Mouse (Mus musculus): ENCODE results near the gene AC124108.1. TPM values are rescaled to one million over a fixed set of nuclear protein-coding genes. Genes with fewer than 3 reads are reported as not detected.

Gene AC124108.1
- total RNA-seq, 4 experiments from 2014 or later: 0.69 to 0.92 (median 0.77) TPM

DNA sequence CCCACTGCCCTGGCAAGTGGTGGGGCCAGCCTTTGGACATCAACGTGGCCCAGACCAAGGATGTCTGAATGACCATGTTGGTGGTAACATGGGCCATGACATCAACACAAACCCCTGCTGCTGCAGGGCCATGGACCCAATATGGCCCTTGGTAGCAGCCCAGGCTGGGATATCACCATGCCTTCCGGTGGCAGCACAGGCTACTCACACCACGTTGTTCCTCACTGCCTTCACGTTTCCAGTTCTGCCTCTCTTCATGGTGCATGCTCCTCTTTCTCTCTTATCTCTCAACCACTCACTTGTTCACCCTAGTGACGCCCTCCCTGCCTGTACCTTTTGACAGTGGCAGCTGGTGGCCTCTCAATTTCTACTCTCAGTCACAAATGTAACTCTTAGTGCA lies 53.8 kb downstream of the AC124108.1 start:
- DNase-seq (ENCODE audit: low spot score in 2 of 2): no peak

DNA sequence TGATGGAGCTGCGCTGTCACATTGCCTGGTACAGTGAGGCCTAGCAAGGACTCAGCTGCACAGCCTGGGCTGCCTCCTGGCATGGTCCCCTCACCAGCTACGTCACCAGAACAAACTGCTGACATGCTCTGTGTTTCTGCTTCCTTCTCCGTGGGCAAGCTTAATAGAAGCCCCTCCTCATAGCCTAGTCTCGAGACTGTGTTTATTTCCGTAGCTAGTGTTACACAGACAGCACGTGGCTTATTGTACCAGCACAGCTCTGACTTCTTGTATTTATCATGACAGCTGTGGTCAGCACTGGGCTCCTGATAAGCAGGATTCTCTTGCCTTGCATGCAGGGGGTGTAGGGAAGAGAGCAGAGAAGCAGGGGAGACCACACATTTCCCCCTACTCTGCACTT lies 54.9 kb downstream of the AC124108.1 start:
- no peak for DNase-seq (ENCODE audit: low spot score in 2 of 2)

DNA sequence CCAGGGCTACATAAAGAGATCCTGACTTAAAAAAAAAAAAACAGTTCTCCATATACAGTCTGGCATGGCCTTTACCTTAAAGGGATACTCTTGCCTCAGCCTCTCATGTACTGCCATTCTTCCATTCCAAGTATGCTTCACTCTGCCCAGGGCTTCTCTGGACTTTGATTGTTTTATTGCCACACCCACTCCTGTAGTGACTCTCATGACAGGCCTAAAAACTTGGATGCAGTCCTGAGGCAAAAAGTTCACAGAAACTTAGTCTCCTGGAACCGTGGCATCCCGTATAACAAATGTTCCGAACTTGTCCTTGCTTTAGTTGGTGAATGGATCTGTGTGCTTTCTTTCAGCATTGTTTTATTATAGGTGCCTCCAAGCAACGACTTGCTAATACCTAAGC lies 55.4 kb downstream of the AC124108.1 start:
- DNase-seq (ENCODE audit: low spot score in 2 of 2): no peak

DNA sequence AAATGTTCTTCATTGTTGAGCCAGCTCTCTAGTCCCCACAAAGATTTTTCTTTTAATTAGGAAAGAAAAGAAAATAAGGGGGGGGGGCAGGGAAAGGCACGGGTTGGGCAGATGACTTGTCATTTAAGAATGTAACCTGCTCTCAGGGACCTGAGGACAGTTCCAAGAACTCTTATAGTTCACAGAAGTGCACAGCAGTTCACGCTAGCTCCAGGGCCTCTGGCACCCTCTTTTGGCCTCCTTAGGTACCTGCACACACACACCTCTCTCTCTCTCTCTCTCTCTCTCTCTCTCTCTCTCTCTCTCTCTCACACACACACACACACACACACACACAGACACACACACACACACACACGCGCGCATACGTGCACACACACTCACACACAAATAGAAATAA lies 63.2 kb downstream of the AC124108.1 start:
- no peak for DNase-seq (ENCODE audit: low spot score in 2 of 2)

Small RNA genes within 50 kb of the gene (microRNA-seq; reads per million reads assigned to microRNA genes)
- 8.6 to 21.1 reads per million in 2 experiments for gene Mir135b

Other genes starting within 250 kb of the AC124108.1 start
- gene Slc45a3, start 228.5 kb upstream of the AC124108.1 start, total RNA-seq (2022): under 1 TPM; 0.63 to 0.75 (median 0.70) TPM
- gene Elk4, start 183.8 kb upstream of the AC124108.1 start, total RNA-seq (2022): 10 to 100 TPM; 51.2 to 62.8 (median 58.9) TPM
- 10 to 100 TPM; 64.6 to 84.2 (median 78.5) TPM for gene Mfsd4a, start 123.4 kb upstream of the AC124108.1 start, total RNA-seq (2022)
- 10 to 100 TPM; 25.8 to 30.9 (median 27.6) TPM for gene Cdk18, start 51.8 kb upstream of the AC124108.1 start, total RNA-seq (2022)
- 1 to 10 TPM in 2 of 4 experiments, under 1 TPM in 2; 0.30 to 1.3 (median 0.83) TPM for gene Lemd1, start within 50 bp of the AC124108.1 start, total RNA-seq (2022)
- gene Gm10188, start 38.3 kb downstream of the AC124108.1 start, total RNA-seq (2022): not detected
- gene Klhdc8a, start 107.2 kb downstream of the AC124108.1 start, total RNA-seq (2022): 1 to 10 TPM; 5.1 to 6.2 (median 5.7) TPM
- 1 to 10 TPM; 1.2 to 2.0 (median 1.9) TPM for gene Nuak2, start 124.7 kb downstream of the AC124108.1 start, total RNA-seq (2022)
- 100 to 1,000 TPM; 201 to 235 (median 218) TPM for gene Tmcc2, start 199.8 kb downstream of the AC124108.1 start, total RNA-seq (2022)
- 10 to 100 TPM; 41.2 to 53.1 (median 47.5) TPM for gene Dstyk, start 226.1 kb downstream of the AC124108.1 start, total RNA-seq (2022)

Data from layer of hippocampus, adult 8-10 months (tissue).